Mouse (Mus musculus) MEL (cell line): ENCODE data around the gene Rem1. TPM values are rescaled to one million over a fixed set of nuclear protein-coding genes. Genes with fewer than 3 reads are reported as not detected.

Source experiments
- DNase-seq: peaks from one replicate; pipeline ENCODE4 v3.0.0; 2011; ENCODE audit warnings: low read depth, low spot score
- H3K27ac ChIP-seq: 2 replicates; pipeline ENCODE4 v1.5.1; 2012; ENCODE audit warnings: low read depth, mild to moderate bottlenecking, control low read depth, low read length, moderate library complexity; ENCODE audit not compliant: control insufficient read depth
- H3K27me3 ChIP-seq, 2 experiments: fragments of 150-350 bp in 1 of 2; sonication (generic) in 1 of 2; 2 replicates each; pipeline ENCODE4 v1.6.1; 2012; ENCODE audit warnings: low read length in 2 of 2, mild to moderate bottlenecking in 2 of 2, improper control_type of control experiment in 1 of 2, moderate library complexity in 1 of 2; ENCODE audit not compliant: insufficient read depth in 2 of 2, control insufficient read depth in 1 of 2
- H3K36me3 ChIP-seq, 2 experiments: 2 replicates each; pipeline ENCODE4 v1.6.1; 2012 to 2014; ENCODE audit warnings: low read length in 2 of 2, improper control_type of control experiment in 1 of 2, inconsistent platforms in 1 of 2, mild to moderate bottlenecking in 1 of 2; ENCODE audit not compliant: insufficient read depth in 2 of 2, control insufficient read depth in 1 of 2
- H3K4me1 ChIP-seq, 2 experiments: fragments of 150-350 bp in 1 of 2; sonication (generic) in 1 of 2; 2 replicates each; pipeline ENCODE4 v1.6.1; 2012; ENCODE audit warnings: low read length in 2 of 2, improper control_type of control experiment in 1 of 2, mild to moderate bottlenecking in 1 of 2; ENCODE audit not compliant: insufficient read depth in 2 of 2, control insufficient read depth in 1 of 2
- H3K4me3 ChIP-seq, 2 experiments: fragments of 150-350 bp in 1 of 2; sonication (generic) in 1 of 2; 2 replicates each; pipeline ENCODE4 v1.5.1; 2012; ENCODE audit warnings: low read depth in 2 of 2, low read length in 2 of 2, mild to moderate bottlenecking in 2 of 2, moderate library complexity in 2 of 2, control low read depth in 1 of 2, improper control_type of control experiment in 1 of 2; ENCODE audit not compliant: control insufficient read depth in 1 of 2, insufficient read depth in 1 of 2
- H3K79me2 ChIP-seq: 2 replicates; pipeline ENCODE4 v1.6.1; 2012; ENCODE audit warnings: mild to moderate bottlenecking, low read length, moderate library complexity; ENCODE audit not compliant: control insufficient read depth, poor library complexity, insufficient read depth
- H3K9ac ChIP-seq: 2 replicates; pipeline ENCODE4 v1.6.1; 2012; ENCODE audit warnings: low read depth, mild to moderate bottlenecking, control low read depth, low read length, moderate library complexity; ENCODE audit not compliant: control insufficient read depth, poor library complexity, severe bottlenecking
- H3K9me3 ChIP-seq: fragments of 150-350 bp; sonication (generic); replicated peaks from 2 replicates; pipeline ENCODE4 v1.6.1; 2012; ENCODE audit warnings: mild to moderate bottlenecking, low read length, improper control_type of control experiment, moderate library complexity; ENCODE audit not compliant: insufficient read depth
- BHLHE40 ChIP-seq: IDR thresholded peaks from 2 replicates; pipeline ENCODE4 v1.6.1; 2012; ENCODE audit warnings: low read depth, mild to moderate bottlenecking, inconsistent platforms, low read length, improper control_type of control experiment, borderline replicate concordance
- CTCF ChIP-seq, 3 experiments: IDR thresholded peaks in 2 of 3; conservative IDR thresholded peaks in 1 of 3; 2 replicates each; pipeline ENCODE4 v1.5.1; 2011 to 2012; ENCODE audit warnings: low read length in 3 of 3, low read depth in 2 of 3, mild to moderate bottlenecking in 2 of 3, improper control_type of control experiment in 1 of 3, inconsistent platforms in 1 of 3, mixed read lengths in 1 of 3, moderate library complexity in 1 of 3; ENCODE audit not compliant: control insufficient read depth in 1 of 3, insufficient read depth in 1 of 3, poor library complexity in 1 of 3, severe bottlenecking in 1 of 3
- E2F4 ChIP-seq: IDR thresholded peaks from 2 replicates; pipeline ENCODE4 v1.6.1; 2011; ENCODE audit warnings: low read depth, low read length, improper control_type of control experiment, borderline replicate concordance
- GATA1 ChIP-seq: IDR thresholded peaks from 2 replicates; pipeline ENCODE4 v1.6.1; 2011; ENCODE audit warnings: low read depth, low read length, improper control_type of control experiment
- MAX ChIP-seq: IDR thresholded peaks from 2 replicates; pipeline ENCODE4 v1.6.1; 2011; ENCODE audit warnings: low read length, improper control_type of control experiment
- MAZ ChIP-seq: IDR thresholded peaks from 2 replicates; pipeline ENCODE4 v1.6.1; 2012; ENCODE audit warnings: low read depth, mild to moderate bottlenecking, inconsistent platforms, low read length, improper control_type of control experiment
- MEF2A ChIP-seq: IDR thresholded peaks from 2 replicates; pipeline ENCODE4 v1.6.1; 2014; ENCODE audit warnings: low read depth, mild to moderate bottlenecking, inconsistent platforms, low read length, improper control_type of control experiment; ENCODE audit not compliant: poor library complexity, insufficient replicate concordance, severe bottlenecking; ENCODE audit errors: extremely low read depth
- MYC ChIP-seq: IDR thresholded peaks from 2 replicates; pipeline ENCODE4 v1.6.1; 2011; ENCODE audit warnings: low read depth, mild to moderate bottlenecking, low read length, improper control_type of control experiment, moderate library complexity
- NRF1 ChIP-seq: IDR thresholded peaks from 2 replicates; pipeline ENCODE4 v1.6.1; 2014; ENCODE audit warnings: low read depth, mild to moderate bottlenecking, inconsistent platforms, low read length, improper control_type of control experiment, moderate library complexity; ENCODE audit not compliant: poor library complexity, insufficient read depth, severe bottlenecking
- POLR2A ChIP-seq, 2 experiments: IDR thresholded peaks; 2 replicates each; pipeline ENCODE4 v1.6.1; 2011 to 2012; ENCODE audit warnings: low read length in 2 of 2, mild to moderate bottlenecking in 2 of 2, control low read depth in 1 of 2, improper control_type of control experiment in 1 of 2, low read depth in 1 of 2, moderate library complexity in 1 of 2; ENCODE audit not compliant: control insufficient read depth in 1 of 2, insufficient read depth in 1 of 2, poor library complexity in 1 of 2
- POLR2AphosphoS5 ChIP-seq: IDR thresholded peaks from 2 replicates; pipeline ENCODE4 v1.6.1; 2012; ENCODE audit warnings: low read depth, borderline replicate concordance, mild to moderate bottlenecking, inconsistent platforms, low read length, moderate library complexity, mixed read lengths
- RAD21 ChIP-seq: IDR thresholded peaks from 2 replicates; pipeline ENCODE4 v1.6.1; 2011; ENCODE audit warnings: mild to moderate bottlenecking, low read depth, low read length, improper control_type of control experiment
- SMC3 ChIP-seq: IDR thresholded peaks from 2 replicates; pipeline ENCODE4 v1.6.1; 2011; ENCODE audit warnings: low read depth, low read length, improper control_type of control experiment
- TBP ChIP-seq: IDR thresholded peaks from 2 replicates; pipeline ENCODE4 v1.8.0; 2011; ENCODE audit warnings: low read depth, low read length, improper control_type of control experiment
- TCF12 ChIP-seq: IDR thresholded peaks from 2 replicates; pipeline ENCODE4 v1.6.1; 2014; ENCODE audit warnings: low read depth, mild to moderate bottlenecking, inconsistent platforms, low read length, improper control_type of control experiment, moderate library complexity
- USF1 ChIP-seq: IDR thresholded peaks from 2 replicates; pipeline ENCODE4 v1.6.1; 2014; ENCODE audit warnings: low read depth, mild to moderate bottlenecking, inconsistent platforms, low read length, improper control_type of control experiment, moderate library complexity
- USF2 ChIP-seq, 2 experiments: IDR thresholded peaks; 2 replicates each; pipeline ENCODE4 v1.6.1; 2011 to 2012; ENCODE audit warnings: improper control_type of control experiment in 2 of 2, low read length in 2 of 2, borderline replicate concordance in 1 of 2, inconsistent platforms in 1 of 2, low read depth in 1 of 2, mild to moderate bottlenecking in 1 of 2; ENCODE audit not compliant: insufficient read depth in 1 of 2
- ZC3H11A ChIP-seq: IDR thresholded peaks from 2 replicates; pipeline ENCODE4 v1.6.1; 2012; ENCODE audit warnings: low read depth, mild to moderate bottlenecking, inconsistent platforms, low read length, improper control_type of control experiment
- ZKSCAN1 ChIP-seq: IDR thresholded peaks from 2 replicates; pipeline ENCODE4 v1.6.1; 2012; ENCODE audit warnings: low read depth, mild to moderate bottlenecking, inconsistent platforms, low read length, improper control_type of control experiment, moderate library complexity
- ZMIZ1 ChIP-seq: IDR thresholded peaks from 2 replicates; pipeline ENCODE4 v1.6.1; 2012; ENCODE audit warnings: low read depth, mild to moderate bottlenecking, inconsistent platforms, low read length, improper control_type of control experiment, moderate library complexity
- ZNF384 ChIP-seq: IDR thresholded peaks from 2 replicates; pipeline ENCODE4 v1.6.1; 2012; ENCODE audit warnings: low read depth, mild to moderate bottlenecking, inconsistent platforms, low read length, improper control_type of control experiment
- polyA plus RNA-seq, 2 experiments: library from polyadenylated mRNA; stranded (reverse) in 1 of 2; unstranded in 1 of 2; fragments of >175 nt in 1 of 2; fragments of >200 nt in 1 of 2; gene quantifications; 2 replicates each; pipeline versions ENCODE4 v1.2.1 to v1.2.4; 2012; ENCODE audit warnings: low replicate concordance in 2 of 2, low read depth in 1 of 2; ENCODE audit not compliant: insufficient read length in 2 of 2, insufficient read depth in 1 of 2, missing spikeins in 1 of 2
- total RNA-seq: library from RNA; depleted of rRNA; stranded (reverse); fragments of 300-350 nt; gene quantifications from 2 replicates; pipeline ENCODE4 v1.2.3, GENCODE M21; 2012

Rem1 gene
- total and polyA plus RNA-seq, 3 experiments: not detected

DNA sequence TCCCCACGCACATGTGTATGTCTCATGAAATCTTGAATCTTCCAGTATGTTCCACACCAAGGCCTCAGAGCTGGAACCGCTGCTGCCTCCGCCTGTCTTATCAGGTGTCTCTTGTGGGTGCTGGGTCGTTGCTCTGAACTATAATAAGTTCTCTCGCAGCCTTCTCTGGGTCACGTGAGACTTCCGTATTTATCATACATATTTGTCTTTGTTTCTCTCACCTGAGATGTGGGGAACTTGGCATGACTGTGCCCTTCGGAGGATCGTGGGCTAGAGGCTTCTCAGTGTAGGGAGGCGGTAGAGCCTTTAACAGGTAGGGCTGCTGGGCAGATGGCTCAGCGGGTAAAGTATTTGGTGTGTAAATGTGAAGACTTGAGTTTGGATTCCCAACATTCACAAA is 46.1 kb upstream of the Rem1 start:
- Histone ChIP-seq H3K4me1 (peaks cover 0 to 10% of the 10 kb centered on the region in 2 experiments; a peak in 2 of 4 replicates), H3K79me2 (no peaks in the 10 kb centered on the region), H3K27ac (no peak overlapping the region), H3K36me3 (no peaks in the 10 kb centered on the region; a peak in 1 of 4 replicates), H3K4me3 (no peak overlapping the region), H3K9ac (no peak overlapping the region), H3K9me3 (no peaks in the 10 kb centered on the region), H3K27me3 (peaks cover 3 to 14% of the 10 kb centered on the region in 2 experiments; a peak in 3 of 4 replicates)
- DNase-seq: peak; percentile 38
- TF ChIP-seq MAX (no peak), E2F4 (no peak), MYC (no peak), USF2 (IDR thresholded peaks at IDR 0.05; ENCODE audit: borderline replicate concordance in 1 of 2, insufficient read depth in 1 of 2, low read depth in 1 of 2, low read length in 2 of 2) (0 out of 4 replicates have a peak, but pooled peaks of 1 of the 2 experiments have one; percentile 25), NRF1 (no peak), USF1 (peak; percentile 84), SMC3 (no peak), ZKSCAN1 (no peak), GATA1 (no peak), BHLHE40 (peak; percentile 62; the same call in 1 of the 2 replicates), POLR2AphosphoS5 (no peak), MEF2A (no peak), TBP (no peak), TCF12 (no peak), MAZ (no peak), POLR2A (IDR thresholded peaks at IDR 0.05; ENCODE audit: control insufficient read depth in 1 of 2, insufficient read depth in 1 of 2, low read depth in 1 of 2, low read length in 2 of 2, poor library complexity in 1 of 2) (no peak), ZMIZ1 (no peak), ZNF384 (no peak), CTCF (IDR thresholded peaks at IDR 0.05 in 2 of 3, conservative IDR thresholded peaks at IDR 0.05 in 1 of 3; ENCODE audit: control insufficient read depth in 1 of 3, insufficient read depth in 1 of 3, low read depth in 2 of 3, low read length in 3 of 3, poor library complexity in 1 of 3, severe bottlenecking in 1 of 3) (no peak)

DNA sequence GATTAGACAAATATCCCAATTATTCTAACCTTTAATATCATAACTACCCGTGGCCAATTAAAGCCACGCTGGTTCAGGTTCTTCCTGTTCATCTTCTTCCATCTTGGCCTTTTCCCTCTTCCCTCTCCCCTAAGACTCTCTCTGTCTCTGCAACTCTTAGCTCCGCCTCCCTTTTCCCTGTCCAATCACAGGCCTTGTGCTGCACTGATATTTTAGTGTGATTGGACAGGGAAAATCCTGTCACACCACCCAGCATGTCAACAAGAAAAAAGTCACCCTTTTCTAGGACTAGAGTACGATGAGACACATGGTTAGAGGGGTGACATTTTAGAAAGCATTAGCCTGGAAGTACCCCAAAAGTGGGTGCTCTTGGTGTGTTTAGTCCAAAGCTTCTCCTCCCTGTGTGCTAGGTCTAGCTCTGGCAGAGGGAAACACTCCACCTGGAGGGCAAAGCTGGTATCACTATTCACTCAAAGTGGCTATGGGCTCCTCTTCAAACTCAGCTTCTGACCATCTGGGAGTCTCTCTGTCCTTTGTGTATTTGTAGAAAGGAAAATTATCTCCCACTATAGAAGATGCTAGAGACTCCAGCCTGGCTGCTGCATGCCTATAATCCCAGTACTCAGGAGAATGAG is 39.7 kb upstream of the Rem1 start:
- peaks cover 3 to 6% of the 10 kb centered on the region in 2 experiments; a peak in 3 of 4 replicates for H3K27me3 ChIP-seq
- peak; percentile 53 for DNase-seq
- no peaks in the 10 kb centered on the region for H3K4me1 ChIP-seq
- no peaks in the 10 kb centered on the region for H3K9me3 ChIP-seq
- no peak overlapping the region for H3K9ac ChIP-seq
- H3K36me3 ChIP-seq: no peaks in the 10 kb centered on the region; a peak in 1 of 4 replicates
- TF ChIP-seq POLR2A (IDR thresholded peaks at IDR 0.05; ENCODE audit: control insufficient read depth in 1 of 2, insufficient read depth in 1 of 2, low read depth in 1 of 2, low read length in 2 of 2, poor library complexity in 1 of 2) (no peak), SMC3 (peak; percentile 56), ZC3H11A (0 out of 2 replicates have a peak, but pooled peaks have one; percentile 15), CTCF (IDR thresholded peaks at IDR 0.05 in 2 of 3, conservative IDR thresholded peaks at IDR 0.05 in 1 of 3; ENCODE audit: control insufficient read depth in 1 of 3, insufficient read depth in 1 of 3, low read depth in 2 of 3, low read length in 3 of 3, poor library complexity in 1 of 3, severe bottlenecking in 1 of 3) (peak; percentile 43 to 61 (median 52)), MAX (no peak), RAD21 (peak; percentile 13)
- H3K4me3 ChIP-seq: no peak overlapping the region
- no peaks in the 10 kb centered on the region for H3K79me2 ChIP-seq
- no peak overlapping the region for H3K27ac ChIP-seq
